Comparison of ENCODE assay signal across 7 mouse cellular contexts in genomic region chr7:58658790-58659405, GRCm38 (mm10). TPM values are rescaled to one million over a fixed set of nuclear protein-coding genes. Genes with fewer than 3 reads are reported as not detected.
A peak's percentile ranks its signal among the peaks of the same experiment; 100 is the strongest.
DNase-seq lines count a peak whose midpoint lies in the region; ATAC-seq and TF ChIP-seq lines count a peak whose summit lies in the region.

No protein-coding gene starts in this region.

- H3K4me1 ChIP-seq in spleen, adult 2 months (ENCODE audit: control insufficient read depth, insufficient read depth, insufficient read length): 0 out of 2 replicates have a peak, but pooled peaks cover 7% of the 10 kb centered on the region
- peaks cover 8% of the 10 kb centered on the region for H3K4me1 ChIP-seq in forebrain, embryonic 15.5 days
- H3K4me1 ChIP-seq in liver, embryonic 11.5 days (replicated peaks; ENCODE audit: control insufficient read depth, insufficient read depth, low read length): no peaks in the 10 kb centered on the region
- H3K4me1 ChIP-seq in stomach, embryonic 16.5 days (ENCODE audit: control insufficient read depth, insufficient read depth, low read length): peaks cover 8% of the 10 kb centered on the region

- no peak overlapping the region for H3K27ac ChIP-seq in spleen, adult 2 months (ENCODE audit: insufficient read depth, low read length)
- H3K27ac ChIP-seq in forebrain, embryonic 15.5 days (replicated peaks): no peak overlapping the region
- no peak overlapping the region for H3K27ac ChIP-seq in liver, embryonic 11.5 days (ENCODE audit: low read depth, low read length)
- H3K27ac ChIP-seq in stomach, embryonic 16.5 days (ENCODE audit: low read length): peak overlapping the region; percentile 71

- H3K27me3 ChIP-seq in spleen, adult 2 months (ENCODE audit: control insufficient read depth, insufficient read depth, low read length): no peaks in the 10 kb centered on the region
- H3K27me3 ChIP-seq in forebrain, embryonic 15.5 days: no peaks in the 10 kb centered on the region
- peaks cover 12% of the 10 kb centered on the region for H3K27me3 ChIP-seq in liver, embryonic 11.5 days (replicated peaks; ENCODE audit: control insufficient read depth, insufficient read depth, low read length)
- no peaks in the 10 kb centered on the region for H3K27me3 ChIP-seq in stomach, embryonic 16.5 days (ENCODE audit: control insufficient read depth, insufficient read depth, low read length)

- H3K4me3 ChIP-seq in spleen, adult 2 months (ENCODE audit: extremely low read depth, insufficient read depth, insufficient read length): peak overlapping the region; percentile 65
- peak overlapping the region; percentile 72 for H3K4me3 ChIP-seq in forebrain, embryonic 15.5 days
- peak overlapping the region; percentile 64 for H3K4me3 ChIP-seq in liver, embryonic 11.5 days (ENCODE audit: low read depth, low read length)
- peak overlapping the region; percentile 57 for H3K4me3 ChIP-seq in stomach, embryonic 16.5 days (replicated peaks; ENCODE audit: low read length)

- H3K9me3 ChIP-seq in forebrain, embryonic 15.5 days: no peaks in the 10 kb centered on the region
- H3K9me3 ChIP-seq in liver, embryonic 11.5 days (ENCODE audit: control insufficient read depth, low read length): no peaks in the 10 kb centered on the region
- H3K9me3 ChIP-seq in stomach, embryonic 16.5 days (replicated peaks; ENCODE audit: control insufficient read depth, low read length): no peaks in the 10 kb centered on the region

- DNase-seq in spleen, adult 2 months (ENCODE audit: low read depth in 1 of 2, low spot score in 2 of 2): no peak
- no peak for DNase-seq in spleen, adult 18-20 months
- DNase-seq in liver, embryonic 11.5 days (ENCODE audit: low spot score): no peak
- no peak for DNase-seq in c-Kit-positive CD71-positive TER-119-positive erythroid progenitor cells, embryonic 14.5 days (ENCODE audit: low spot score)
- DNase-seq in cerebellum, adult 11 months: no peak

- no peak; the same call in none of the 2 replicates for ATAC-seq in forebrain, embryonic 15.5 days (replicated peaks)
- no peak for ATAC-seq in liver, embryonic 11.5 days (replicated peaks; ENCODE audit: low FRiP score)
- no peak for ATAC-seq in stomach, embryonic 16.5 days (ENCODE audit: insufficient read depth, low FRiP score)

- no peak for TF ChIP-seq CTCF in spleen, adult 2 months (IDR thresholded peaks at IDR 0.05; ENCODE audit: extremely low read depth, insufficient read depth, insufficient read length, insufficient replicate concordance)

- H3K9ac ChIP-seq in forebrain, embryonic 15.5 days (replicated peaks): peak overlapping the region; percentile 70
- H3K9ac ChIP-seq in liver, embryonic 11.5 days (ENCODE audit: low read depth, low read length): peak overlapping the region; percentile 61
- peak overlapping the region; percentile 80 for H3K9ac ChIP-seq in stomach, embryonic 16.5 days (ENCODE audit: low read length)

- 19% methylated on average over 14 of the region's 14 CpGs for WGBS in spleen, adult 2 months
- 22% methylated on average over 14 of the region's 14 CpGs for WGBS in forebrain, embryonic 15.5 days
- WGBS in liver, embryonic 11.5 days: 25% methylated on average over 14 of the region's 14 CpGs
- 23% methylated on average over 14 of the region's 14 CpGs for WGBS in stomach, embryonic 16.5 days

- TF ChIP-seq POLR2A in spleen, adult 2 months (IDR thresholded peaks at IDR 0.05; ENCODE audit: low read depth, low read length): no peak

- H3K4me2 ChIP-seq in forebrain, embryonic 15.5 days (replicated peaks): peak overlapping the region; percentile 94
- H3K4me2 ChIP-seq in liver, embryonic 11.5 days: peak overlapping the region; percentile 87
- H3K4me2 ChIP-seq in stomach, embryonic 16.5 days (ENCODE audit: low read depth, low read length): peak overlapping the region; percentile 64

- H3K36me3 ChIP-seq in spleen, adult 2 months (ENCODE audit: control insufficient read depth, insufficient read depth, low read length): no peaks in the 10 kb centered on the region
- no peaks in the 10 kb centered on the region for H3K36me3 ChIP-seq in forebrain, embryonic 15.5 days
- no peaks in the 10 kb centered on the region for H3K36me3 ChIP-seq in liver, embryonic 11.5 days (ENCODE audit: control insufficient read depth, insufficient read depth, low read length)
- H3K36me3 ChIP-seq in stomach, embryonic 16.5 days (ENCODE audit: control insufficient read depth, insufficient read depth, low read length): no peaks in the 10 kb centered on the region

RNA-seq across cellular contexts. Expression of gene Atp10a, which starts 2.9 kb away (rescaled TPM):
- polyA plus RNA-seq in spleen, adult 2 months (2012; rRNA removed): 2.6 and 3.8 TPM in 2 replicates
- polyA plus RNA-seq in forebrain, embryonic 15.5 days (2015; fragmentation: Nextera tagmentation; extraction: Ambion mirVana): 1.2 and 1.6 TPM in 2 replicates
- 2.5 and 3.3 TPM in 2 replicates for polyA plus RNA-seq in liver, embryonic 11.5 days (2014; fragmentation: Nextera tagmentation; extraction: Ambion mirVana)
- 3.9 and 4.7 TPM in 2 replicates for polyA plus RNA-seq in stomach, embryonic 16.5 days (2015; fragmentation: Nextera tagmentation; extraction: Ambion mirVana)
